Mouse (Mus musculus) brain, embryonic 14.5 days (tissue): Measurements from ENCODE around the gene Prtg.

Source experiments
- CTCF ChIP-seq: fragments of 200-500 bp; IDR thresholded peaks from 2 replicates; pipeline ENCODE4 v1.5.1; 2012; ENCODE audit warnings: inconsistent platforms, mild to moderate bottlenecking, moderate library complexity, borderline replicate concordance; ENCODE audit not compliant: insufficient read depth, insufficient read length; ENCODE audit errors: extremely low read depth
- POLR2A ChIP-seq: fragments of 200-500 bp; IDR thresholded peaks from 2 replicates; pipeline ENCODE4 v1.6.1; 2012; ENCODE audit warnings: mild to moderate bottlenecking, inconsistent platforms, borderline replicate concordance; ENCODE audit not compliant: poor library complexity, insufficient read depth, insufficient read length, severe bottlenecking; ENCODE audit errors: extremely low read depth

DNA sequence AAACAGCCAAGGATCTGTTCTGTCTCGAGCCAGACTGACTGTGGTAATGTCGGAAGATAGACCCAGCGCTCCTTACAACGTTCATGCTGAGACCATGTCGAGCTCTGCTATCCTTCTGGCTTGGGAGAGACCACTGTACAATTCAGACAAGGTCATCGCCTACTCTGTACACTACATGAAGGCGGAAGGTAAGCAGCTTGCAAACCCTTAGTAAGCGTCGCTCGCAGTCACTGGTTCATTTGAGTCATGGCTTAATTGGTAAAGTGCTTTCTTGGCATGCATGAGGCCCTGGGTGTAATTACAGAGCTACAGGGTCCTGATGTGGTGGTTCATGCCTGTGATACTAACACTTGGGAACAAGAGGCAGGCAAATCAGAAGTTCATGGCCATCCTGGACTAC, 44.9 kb downstream of the Prtg start:
- TF ChIP-seq CTCF (no peak), POLR2A (no peak)
